Mouse (Mus musculus) megakaryocyte, embryonic 14.5 days (primary cell): Measurements from ENCODE around the gene Slfn1.

Experiments used
- FLI1 ChIP-seq: IDR thresholded peaks from 2 replicates; pipeline ENCODE4 v1.6.1; 2012; ENCODE audit warnings: low read length, inconsistent platforms, mixed read lengths
- GATA1 ChIP-seq: IDR thresholded peaks from 3 replicates; pipeline ENCODE4 v1.6.1; 2012; ENCODE audit warnings: mixed read lengths, low read length, inconsistent platforms, borderline replicate concordance

DNA sequence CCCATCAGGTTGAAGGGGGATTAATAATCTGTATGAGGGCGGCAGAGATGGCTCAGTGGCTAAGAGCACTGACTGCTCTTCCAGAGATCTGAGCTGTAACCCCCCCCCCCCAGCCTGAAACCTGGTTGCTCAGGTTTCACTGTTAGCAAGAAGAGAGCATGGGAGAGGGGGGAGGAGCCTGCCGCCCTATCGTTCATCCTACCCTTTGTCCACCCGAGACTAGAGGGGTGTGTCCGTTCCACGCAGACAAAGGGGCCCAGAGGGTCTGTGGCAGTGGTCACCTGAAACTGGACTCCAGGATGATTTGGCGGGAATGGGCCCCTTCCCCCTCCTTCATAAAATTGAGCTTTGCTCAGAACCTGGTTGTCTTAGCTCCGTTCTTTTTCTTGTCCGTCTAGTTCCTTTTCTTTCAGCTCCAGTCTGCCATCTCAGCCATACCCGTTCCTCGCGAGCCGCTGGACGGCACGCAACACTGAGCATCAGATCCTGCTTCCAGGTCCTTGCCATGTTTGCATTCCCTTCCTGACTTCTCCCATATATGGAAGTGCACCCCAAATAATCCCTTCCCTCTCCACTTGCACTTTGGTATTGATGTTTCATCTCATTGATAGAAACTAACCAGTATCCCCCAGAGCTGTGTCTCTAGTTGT, 46.2 kb upstream of the Slfn1 start:
- no peak for TF ChIP-seq GATA1
- TF ChIP-seq FLI1, result no peak
